Mouse (Mus musculus): ENCODE results near the gene Arsg. TPM values are rescaled to one million over a fixed set of nuclear protein-coding genes. Genes with fewer than 3 reads are reported as not detected.

The Arsg gene
- total RNA-seq, 2 experiments from 2014 or later = 9.6 to 11.1 TPM

GRCm38 (mm10) chr11:109569007-109569618 lies 95.9 kb downstream of the Arsg start:
- DNase-seq (ENCODE audit: low spot score in 2 of 2) = no peak
- intact Hi-C loops (cut with DNase I) = no loop called here

DNA sequence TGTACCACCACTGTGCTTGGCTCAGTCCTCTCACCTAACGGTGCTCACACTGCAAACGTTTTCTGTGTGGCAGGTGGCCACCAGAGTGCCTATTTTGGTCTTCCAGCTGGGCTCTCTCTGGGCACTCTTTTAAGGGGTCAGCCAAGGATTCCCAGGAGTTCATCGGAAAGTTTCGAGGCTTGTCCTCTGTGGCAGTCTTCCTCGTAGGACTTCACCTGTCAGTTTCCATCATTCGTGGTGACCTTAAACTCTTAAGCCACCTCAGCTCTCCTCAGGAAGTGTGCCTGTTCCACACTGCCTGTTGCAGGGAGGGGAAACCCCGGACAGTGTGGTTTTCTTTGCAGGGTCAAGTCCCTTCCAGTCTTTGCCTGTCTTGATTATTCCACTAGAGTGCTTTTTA lies 96.6 kb downstream of the Arsg start:
- intact Hi-C loops (cut with DNase I) = no loop called here
- no peak for DNase-seq (ENCODE audit: low spot score in 2 of 2)

DNA sequence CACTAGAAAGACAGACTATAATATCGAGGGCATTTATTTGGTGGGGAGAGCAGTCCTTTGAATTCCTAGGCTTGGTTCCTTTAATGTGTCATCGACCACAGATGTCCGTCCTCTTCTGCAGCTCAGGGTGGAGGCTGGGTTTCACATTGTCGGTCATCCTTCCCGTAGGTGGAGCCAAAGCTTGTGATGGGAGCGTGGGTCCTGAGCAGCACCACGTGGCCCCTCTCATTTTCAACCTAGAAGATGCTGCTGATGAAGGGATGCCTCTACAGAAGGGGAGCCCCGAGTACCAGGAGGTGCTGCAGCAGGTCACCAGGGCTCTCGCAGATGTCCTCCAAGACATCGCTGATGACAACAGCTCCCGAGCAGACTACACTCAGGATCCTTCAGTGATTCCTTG lies 98.9 kb downstream of the Arsg start:
- no peak for DNase-seq (ENCODE audit: low spot score in 2 of 2)
- intact Hi-C loops (cut with DNase I) = no loop called here

DNA sequence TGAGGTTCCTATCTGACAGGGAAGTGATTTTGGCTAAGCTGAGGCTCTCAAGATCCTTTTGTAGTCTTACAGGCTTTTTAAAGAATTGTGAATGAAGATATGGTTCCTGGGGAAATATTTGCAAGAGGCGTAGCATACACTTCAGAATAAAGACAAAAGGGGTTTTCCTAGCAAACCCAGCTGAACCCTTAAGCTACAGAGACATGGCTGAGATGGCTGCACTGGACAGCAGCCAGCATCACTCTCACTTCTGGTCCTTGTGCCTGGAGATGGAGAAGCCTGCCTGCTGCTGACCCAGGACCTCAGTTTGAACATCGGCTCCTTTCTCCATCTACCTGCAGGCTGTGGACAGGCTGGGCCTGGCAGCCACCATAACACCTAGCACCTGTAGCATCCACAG lies 101.4 kb downstream of the Arsg start:
- intact Hi-C loops (cut with DNase I) = no loop called here
- DNase-seq (ENCODE audit: low spot score in 2 of 2) = no peak

- DNase-seq (ENCODE audit: low spot score in 2 of 2) = no peak
- intact Hi-C loops (cut with DNase I) = no loop called here
These were observed 102.7 kb downstream of the Arsg start for GRCm38 (mm10) chr11:109575832-109576231.

DNA sequence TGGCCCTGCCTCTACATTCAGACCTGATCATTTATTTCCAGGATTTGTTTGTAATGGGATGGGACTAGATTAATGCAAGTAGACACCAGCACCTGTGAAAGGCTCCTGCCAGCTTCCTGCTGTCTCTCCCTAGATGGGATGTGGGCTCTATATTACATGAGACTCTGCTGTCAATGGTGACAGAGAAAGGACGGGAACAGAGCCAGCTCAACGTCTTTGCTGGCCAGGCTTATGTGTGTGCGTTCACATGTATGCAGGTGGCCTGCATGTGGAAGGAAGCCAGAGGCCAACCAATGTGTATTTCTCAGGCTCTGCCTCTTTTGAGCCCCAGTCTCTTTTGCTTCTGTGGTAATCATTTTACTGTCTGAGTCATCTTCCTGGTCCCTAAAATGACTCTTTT lies 105.4 kb downstream of the Arsg start:
- DNase-seq (ENCODE audit: low spot score in 2 of 2) = no peak
- intact Hi-C loops (cut with DNase I) = no loop called here

GRCm38 (mm10) chr11:109579999-109580398 lies 106.8 kb downstream of the Arsg start:
- intact Hi-C loops (cut with DNase I) = no loop called here
- DNase-seq (ENCODE audit: low spot score in 2 of 2) = no peak

- DNase-seq (ENCODE audit: low spot score in 2 of 2) = no peak
- intact Hi-C loops (cut with DNase I) = loop anchor here (2.0 kb wide), 1 partner anchor 339 kb away; no protein-coding TSS in a partner anchor
These were observed 110.8 kb downstream of the Arsg start for GRCm38 (mm10) chr11:109583986-109584385.

GRCm38 (mm10) chr11:109584843-109585713 lies 111.9 kb downstream of the Arsg start:
- peak; percentile 73 to 76 for DNase-seq (ENCODE audit: low spot score in 2 of 2)
- intact Hi-C loops (cut with DNase I) = loop anchor here (1.0 to 5.0 kb wide), 4 partner anchors 140 to 340 kb away; no protein-coding TSS in a partner anchor

GRCm38 (mm10) chr11:109586424-109586823 lies 113.2 kb downstream of the Arsg start:
- intact Hi-C loops (cut with DNase I) = loop anchor here (5.0 kb wide), 1 partner anchor 269 kb away; no protein-coding TSS in a partner anchor
- no peak for DNase-seq (ENCODE audit: low spot score in 2 of 2)

DNA sequence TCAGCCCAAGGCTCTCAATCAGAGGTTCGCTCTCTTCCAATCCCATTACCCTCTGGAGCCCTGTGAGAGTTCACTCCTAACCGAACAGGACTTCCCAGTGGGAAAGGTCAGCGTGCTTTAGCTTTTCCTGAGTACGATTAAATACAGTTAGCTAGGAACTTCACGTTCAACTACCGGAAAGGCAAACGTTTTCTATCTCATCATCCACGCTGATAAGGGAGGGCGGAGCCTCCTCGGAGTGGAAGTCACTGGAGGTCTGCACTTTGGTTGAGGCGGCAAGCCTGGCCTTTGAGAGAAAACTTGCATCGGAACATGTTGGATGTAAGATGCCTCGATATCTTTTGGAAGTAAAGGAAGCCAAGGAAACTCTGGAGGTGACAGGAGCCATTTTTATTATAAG lies 113.8 kb downstream of the Arsg start:
- intact Hi-C loops (cut with DNase I) = loop anchor here (5.0 kb wide), 1 partner anchor 270 kb away; no protein-coding TSS in a partner anchor
- no peak for DNase-seq (ENCODE audit: low spot score in 2 of 2)

DNA sequence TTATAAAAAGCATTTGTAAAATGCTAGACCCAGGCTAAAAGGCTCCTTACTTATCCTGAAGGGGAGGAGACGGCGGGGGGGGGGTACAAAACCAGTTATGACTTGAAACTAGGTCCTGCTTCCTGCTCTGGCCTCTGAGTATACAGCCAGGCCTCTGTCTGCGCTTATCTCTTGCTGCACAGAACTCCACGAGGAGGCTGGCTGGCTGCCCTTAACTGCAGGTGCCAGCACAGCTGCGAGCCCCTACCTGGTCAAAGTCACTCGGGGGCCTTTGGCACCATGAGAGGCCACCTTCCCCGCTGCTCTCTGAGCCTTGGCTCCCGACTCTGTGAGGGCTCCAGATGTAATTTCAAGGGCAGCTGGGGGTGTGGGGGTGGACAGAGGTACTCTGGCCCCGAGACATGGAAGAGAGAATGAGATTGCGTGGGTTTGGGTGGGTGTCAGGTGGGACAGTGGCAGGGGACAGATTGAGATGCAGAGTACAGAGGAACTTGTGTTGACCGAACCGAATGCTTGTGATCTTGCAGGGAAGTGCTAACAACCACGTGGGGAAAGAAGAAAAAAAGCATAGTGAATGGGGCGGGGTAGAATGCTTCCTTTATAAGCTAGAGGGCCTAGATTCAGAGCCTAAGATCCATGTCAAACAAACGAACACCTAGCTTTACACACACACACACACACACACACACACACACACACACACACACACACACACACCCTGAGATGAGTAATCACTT lies 114.6 kb downstream of the Arsg start:
- DNase-seq (ENCODE audit: low spot score in 2 of 2) = no peak
- intact Hi-C loops (cut with DNase I) = loop anchor here (5.0 kb wide), 1 partner anchor 271 kb away; no protein-coding TSS in a partner anchor

GRCm38 (mm10) chr11:109590012-109590411 lies 116.8 kb downstream of the Arsg start:
- intact Hi-C loops (cut with DNase I) = no loop called here
- peak; percentile 35 to 69 for DNase-seq (ENCODE audit: low spot score in 2 of 2)

DNA sequence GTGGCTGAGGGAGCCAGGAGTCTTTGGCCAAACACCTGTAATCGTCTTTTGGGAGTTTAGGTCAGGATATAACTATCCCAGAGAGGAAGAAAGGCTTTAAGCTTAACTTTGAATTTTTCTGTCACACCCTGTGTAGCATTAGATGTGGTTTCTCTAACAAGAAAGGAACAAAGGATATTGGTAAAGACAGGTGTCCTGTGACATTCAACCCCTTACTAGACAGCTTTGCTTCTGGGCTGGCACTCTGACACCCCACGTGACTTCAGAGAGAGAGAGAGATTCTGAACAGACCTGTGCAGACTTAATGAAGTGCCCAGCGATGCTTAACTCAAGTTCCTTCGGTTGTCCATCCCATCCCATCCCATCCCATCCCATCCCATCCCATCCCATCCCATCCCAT lies 118.3 kb downstream of the Arsg start:
- intact Hi-C loops (cut with DNase I) = no loop called here

DNA sequence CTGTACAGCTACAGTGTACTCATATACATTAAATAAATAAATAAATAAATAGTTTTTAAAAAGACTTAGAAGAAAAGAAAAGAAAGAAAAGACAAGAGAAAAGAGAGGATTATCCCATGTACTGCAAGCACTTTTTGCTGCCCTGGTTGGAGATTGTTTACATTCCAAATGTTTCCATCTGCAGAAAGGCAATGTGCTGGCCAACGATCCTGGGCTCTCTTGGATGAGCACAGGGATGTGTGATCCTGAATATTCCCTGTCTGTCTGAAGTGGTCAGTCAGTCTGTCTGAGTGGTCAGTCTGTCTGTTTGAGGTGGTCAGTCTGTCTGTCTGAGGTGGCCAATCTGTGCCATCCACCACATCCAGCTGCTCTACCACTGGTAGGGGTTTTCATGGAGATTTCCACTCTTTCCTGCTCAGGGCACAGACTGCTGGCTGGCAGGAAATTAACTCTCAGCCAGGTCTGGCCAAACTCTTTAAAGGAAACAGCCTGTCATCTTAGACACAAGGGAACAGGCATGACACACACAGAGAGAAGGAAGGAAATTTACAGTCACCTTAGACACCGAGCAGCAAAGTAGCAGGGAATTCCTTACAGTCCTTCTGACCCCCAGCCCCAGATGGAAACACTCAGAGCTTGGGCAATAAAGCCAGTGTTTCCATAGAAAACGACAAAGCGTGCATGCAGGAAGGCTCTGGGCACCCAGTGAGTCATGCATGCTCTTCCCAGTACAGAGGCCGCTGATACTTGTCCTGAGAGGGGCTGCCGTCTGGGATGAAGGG lies 120.2 kb downstream of the Arsg start:
- no peak for DNase-seq (ENCODE audit: low spot score in 2 of 2)
- intact Hi-C loops (cut with DNase I) = no loop called here

More for the DNA sequence above, 118.3 kb downstream of the Arsg start:
- DNase-seq (ENCODE audit: low spot score in 2 of 2) = no peak

DNA sequence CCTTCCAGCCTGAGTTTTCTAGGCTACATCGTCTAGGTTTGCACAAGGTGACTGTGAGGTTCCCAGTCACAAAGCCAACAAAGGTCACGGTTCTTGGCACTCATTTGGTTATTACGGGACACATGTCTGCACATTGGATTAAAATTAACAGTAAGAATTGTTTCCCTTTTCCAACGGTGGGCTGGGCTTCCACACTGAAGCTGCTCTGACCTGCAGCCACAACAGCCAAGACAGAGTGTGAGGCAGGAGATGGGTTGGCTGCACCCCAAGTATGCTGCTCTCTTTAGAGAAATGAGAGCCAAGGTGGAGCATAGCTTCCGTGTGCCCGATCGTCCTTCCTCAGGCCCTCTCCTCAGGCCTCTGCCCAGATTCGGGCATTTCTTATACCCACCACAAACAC lies 121.6 kb downstream of the Arsg start:
- DNase-seq (ENCODE audit: low spot score in 2 of 2) = no peak
- intact Hi-C loops (cut with DNase I) = no loop called here

DNA sequence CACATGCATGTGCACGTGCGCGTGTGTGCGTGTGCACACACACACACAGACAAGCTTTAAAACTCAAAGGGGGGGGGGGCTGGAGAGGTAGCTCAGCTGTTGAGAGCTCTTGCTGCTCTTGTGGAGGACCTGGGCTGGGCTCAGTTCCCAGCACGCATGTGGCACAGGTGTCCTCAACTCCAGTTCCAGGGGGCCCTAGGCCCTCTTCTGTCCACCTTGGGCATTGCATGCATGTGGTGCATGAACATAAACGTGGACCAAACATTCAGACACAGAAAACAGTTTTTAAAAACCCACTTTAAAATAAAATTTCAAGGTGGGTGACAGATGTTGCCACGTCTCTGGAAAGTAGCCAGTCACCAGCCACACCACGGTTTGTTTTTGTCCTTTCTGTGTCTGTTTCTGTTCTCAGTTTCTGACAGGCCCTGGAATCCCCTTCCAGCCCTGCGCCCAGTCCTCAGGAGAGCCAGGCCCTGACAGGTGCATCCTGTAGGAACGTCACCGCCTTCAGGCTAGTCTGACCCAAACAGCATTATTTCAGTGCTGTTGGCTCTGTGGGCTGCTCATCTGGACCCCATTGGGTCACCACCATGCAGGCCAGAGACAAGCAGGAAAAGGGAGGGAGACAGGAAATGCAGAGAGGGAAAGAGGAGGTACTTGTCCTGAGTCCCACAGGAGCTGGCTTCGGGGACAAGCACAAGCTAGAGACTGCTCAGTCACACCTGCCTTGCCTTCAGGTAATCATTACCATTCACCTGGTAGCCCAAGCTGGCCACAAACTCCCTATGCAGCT lies 125.8 kb downstream of the Arsg start:
- intact Hi-C loops (cut with DNase I) = no loop called here
- no peak for DNase-seq (ENCODE audit: low spot score in 2 of 2)

GRCm38 (mm10) chr11:109607600-109607999 lies 134.4 kb downstream of the Arsg start:
- intact Hi-C loops (cut with DNase I) = no loop called here

More at GRCm38 (mm10) chr11:109607600-109607999, 134.4 kb downstream of the Arsg start:
- DNase-seq (ENCODE audit: low spot score in 2 of 2) = no peak
